In the genomic region with DNA sequence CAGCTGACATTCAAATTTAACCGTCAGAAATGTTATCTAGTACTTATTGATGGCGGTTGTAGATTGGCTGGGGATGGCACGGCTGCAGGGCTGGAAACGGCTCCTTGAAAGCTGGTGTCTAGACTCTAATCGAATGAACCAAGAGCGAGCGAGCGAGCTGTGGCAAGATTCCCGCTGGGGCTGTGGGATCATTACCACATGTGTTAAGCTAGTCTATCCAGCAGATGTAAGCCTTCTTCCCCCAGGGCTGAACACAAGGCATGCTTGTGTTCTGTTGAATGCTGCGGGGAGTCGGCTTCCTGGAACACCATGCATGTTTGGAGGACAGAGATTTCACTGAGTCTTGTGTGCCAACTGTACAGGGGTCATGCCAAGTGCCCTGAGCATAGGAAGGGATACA, we compare ENCODE assay signal across 15 mouse cellular contexts. TPM values are rescaled to one million over a fixed set of nuclear protein-coding genes. Genes with fewer than 3 reads are reported as not detected.
DNase-seq lines count a peak whose midpoint lies in the region; ATAC-seq and TF ChIP-seq lines count a peak whose summit lies in the region.
"Had no signal": no experiment of that assay in that cellular context is flagged by ENCODE, and none has a peak within 500 bp of the region (broad histone marks: within the 10 kb centered on the region; RNA-seq: fewer than 3 reads in every experiment).

No protein-coding gene starts in this region.

- no peaks in the 10 kb centered on the region for H3K36me3 ChIP-seq in lung, embryonic 16.5 days (ENCODE audit: control insufficient read depth, insufficient read depth, low read length)
- no peaks in the 10 kb centered on the region for H3K36me3 ChIP-seq in embryonic facial prominence, embryonic 15.5 days
- H3K36me3 ChIP-seq in limb, embryonic 13.5 days = no peaks in the 10 kb centered on the region
- H3K36me3 ChIP-seq in intestine, embryonic 15.5 days = no peaks in the 10 kb centered on the region
- no peaks in the 10 kb centered on the region for H3K36me3 ChIP-seq in liver, postnatal 0 days (replicated peaks; ENCODE audit: insufficient read depth, low read length)
- H3K36me3 ChIP-seq: G1E had no signal

- ATAC-seq in lung, embryonic 16.5 days (ENCODE audit: low read depth) = peak; percentile 26; the same call in 1 of the 2 replicates
- peak; percentile 70; the same call in 1 of the 2 replicates for ATAC-seq in embryonic facial prominence, embryonic 15.5 days (ENCODE audit: insufficient number of reproducible peaks, low FRiP score, low TSS enrichment, low read depth)
- ATAC-seq in limb, embryonic 13.5 days (ENCODE audit: low FRiP score, low read depth) = peak; percentile 59; the same call in 1 of the 2 replicates
- no peak for ATAC-seq in intestine, embryonic 15.5 days
- ATAC-seq in liver, postnatal 0 days = no peak

- no peak for TF ChIP-seq EP300 in liver, postnatal 0 days (IDR thresholded peaks at IDR 0.05; ENCODE audit: low read depth)

- no peak overlapping the region for H3K9ac ChIP-seq in lung, embryonic 16.5 days (ENCODE audit: low read length)
- H3K9ac ChIP-seq in embryonic facial prominence, embryonic 15.5 days = no peak overlapping the region
- no peak overlapping the region for H3K9ac ChIP-seq in limb, embryonic 13.5 days
- H3K9ac ChIP-seq in intestine, embryonic 15.5 days = no peak overlapping the region
- no peak overlapping the region for H3K9ac ChIP-seq in liver, postnatal 0 days (replicated peaks)

- 62% methylated on average over 11 of the region's 11 CpGs for WGBS in lung, embryonic 16.5 days
- 5% methylated on average over 11 of the region's 11 CpGs for WGBS in embryonic facial prominence, embryonic 15.5 days
- WGBS in limb, embryonic 13.5 days = 18% methylated on average over 11 of the region's 11 CpGs
- 77% methylated on average over 11 of the region's 11 CpGs for WGBS in intestine, embryonic 15.5 days
- 82% methylated on average over 11 of the region's 11 CpGs for WGBS in liver, postnatal 0 days (ENCODE audit: insufficient replicate concordance)

- no peaks in the 10 kb centered on the region for H3K27me3 ChIP-seq in lung, embryonic 16.5 days (ENCODE audit: control insufficient read depth, insufficient read depth, low read depth, low read length)
- peaks cover 14% of the 10 kb centered on the region; the same call in 1 of the 2 replicates for H3K27me3 ChIP-seq in embryonic facial prominence, embryonic 15.5 days
- peaks cover 20% of the 10 kb centered on the region for H3K27me3 ChIP-seq in limb, embryonic 13.5 days
- H3K27me3 ChIP-seq in intestine, embryonic 15.5 days (replicated peaks) = 0 out of 2 replicates have a peak, but pooled peaks cover 7% of the 10 kb centered on the region
- H3K27me3 ChIP-seq in liver, postnatal 0 days (ENCODE audit: insufficient read depth, low read length) = peaks cover 8% of the 10 kb centered on the region; the same call in 1 of the 2 replicates

- no peaks in the 10 kb centered on the region; the same call in 1 of the 2 replicates for H3K4me1 ChIP-seq in lung, embryonic 16.5 days (replicated peaks; ENCODE audit: control insufficient read depth, insufficient read depth, low read length)
- peaks cover 28% of the 10 kb centered on the region for H3K4me1 ChIP-seq in embryonic facial prominence, embryonic 15.5 days
- peaks cover 17% of the 10 kb centered on the region for H3K4me1 ChIP-seq in limb, embryonic 13.5 days
- no peaks in the 10 kb centered on the region for H3K4me1 ChIP-seq in intestine, embryonic 15.5 days (replicated peaks)
- no peaks in the 10 kb centered on the region for H3K4me1 ChIP-seq in liver, postnatal 0 days (ENCODE audit: insufficient read depth)

- H3K27ac ChIP-seq in lung, embryonic 16.5 days (ENCODE audit: low read length) = no peak overlapping the region
- H3K27ac ChIP-seq in embryonic facial prominence, embryonic 15.5 days (replicated peaks) = no peak overlapping the region
- H3K27ac ChIP-seq in limb, embryonic 13.5 days = 0 out of 2 replicates have a peak overlapping the region, but pooled peaks have one; percentile 0
- H3K27ac ChIP-seq in intestine, embryonic 15.5 days = no peak overlapping the region
- H3K27ac ChIP-seq in liver, postnatal 0 days (ENCODE audit: low read depth) = no peak overlapping the region
- no peak overlapping the region for H3K27ac ChIP-seq in left cerebral cortex, adult 2 months

- H3K9me3 ChIP-seq in lung, embryonic 16.5 days (ENCODE audit: control insufficient read depth, low read length) = no peaks in the 10 kb centered on the region
- H3K9me3 ChIP-seq in embryonic facial prominence, embryonic 15.5 days (replicated peaks) = no peaks in the 10 kb centered on the region
- no peaks in the 10 kb centered on the region for H3K9me3 ChIP-seq in limb, embryonic 13.5 days
- no peaks in the 10 kb centered on the region for H3K9me3 ChIP-seq in intestine, embryonic 15.5 days
- H3K9me3 ChIP-seq in liver, postnatal 0 days (ENCODE audit: low read length) = no peaks in the 10 kb centered on the region
- H3K9me3 ChIP-seq: G1E had no signal

- H3K4me2 ChIP-seq in lung, embryonic 16.5 days (ENCODE audit: low read depth, low read length) = no peak overlapping the region
- no peak overlapping the region for H3K4me2 ChIP-seq in embryonic facial prominence, embryonic 15.5 days (replicated peaks)
- no peak overlapping the region for H3K4me2 ChIP-seq in limb, embryonic 13.5 days (replicated peaks)
- no peak overlapping the region for H3K4me2 ChIP-seq in intestine, embryonic 15.5 days (replicated peaks)
- no peak overlapping the region for H3K4me2 ChIP-seq in liver, postnatal 0 days (ENCODE audit: low read depth, low read length)

- no peak for TF ChIP-seq CTCF in liver, postnatal 0 days (IDR thresholded peaks at IDR 0.05; ENCODE audit: low read depth)
- TF ChIP-seq CTCF in left cerebral cortex, adult 2 months (IDR thresholded peaks at IDR 0.05) = no peak

- intact Hi-C loops in left cerebral cortex, adult 2 months (cut with DNase I) = no loop called here

- no peak overlapping the region for H3K4me3 ChIP-seq in lung, embryonic 16.5 days (ENCODE audit: low read length)
- no peak overlapping the region for H3K4me3 ChIP-seq in embryonic facial prominence, embryonic 15.5 days (replicated peaks)
- H3K4me3 ChIP-seq in limb, embryonic 13.5 days = no peak overlapping the region
- H3K4me3 ChIP-seq in intestine, embryonic 15.5 days (replicated peaks) = no peak overlapping the region
- H3K4me3 ChIP-seq in liver, postnatal 0 days (ENCODE audit: low read depth, low read length) = no peak overlapping the region
- no peak overlapping the region for H3K4me3 ChIP-seq in left cerebral cortex, adult 2 months

- no peak for DNase-seq in lung, postnatal 25 days (ENCODE audit: low spot score)
- peak; percentile 17 for DNase-seq in brain, adult 2 months (ENCODE audit: low read depth, low spot score)
- no peak for DNase-seq in liver, postnatal 0 days
- DNase-seq in left cerebral cortex, adult 2 months (ENCODE audit: extremely low spot score in 1 of 2, low spot score in 2 of 2) = no peak
- DNase-seq: gastrocnemius, postnatal 36 days; kidney, adult 11 months had no signal

RNA-seq across cellular contexts. Expression of a gene that starts 18.6 kb away (rescaled TPM):
- 0.93 and 0.94 TPM in 2 replicates for polyA plus RNA-seq in lung, embryonic 16.5 days (2015; fragmentation: Nextera tagmentation; extraction: Ambion mirVana)
- polyA plus RNA-seq in embryonic facial prominence, embryonic 15.5 days (2015; fragmentation: Nextera tagmentation; extraction: Ambion mirVana) = 3.3 and 7.3 TPM in 2 replicates
- 0.34 and 0.37 TPM in 2 replicates for polyA plus RNA-seq in limb, embryonic 13.5 days (2015; fragmentation: Nextera tagmentation; extraction: Ambion mirVana)
- polyA plus RNA-seq in intestine, embryonic 15.5 days (2015; fragmentation: Nextera tagmentation; extraction: Ambion mirVana) = 0.60 and 0.61 TPM in 2 replicates
- polyA plus RNA-seq in liver, postnatal 0 days (2015; fragmentation: Nextera tagmentation; extraction: Ambion mirVana) = not detected in 2 replicates
- total RNA-seq in left cerebral cortex, adult 2 months (2021) = 100 to 1,000 TPM; 421 to 422 TPM
- total RNA-seq: common myeloid progenitor, adult 5-6 weeks had no signal
- polyA plus RNA-seq: G1E had no signal

RNA-seq across cellular contexts. Expression of a gene that starts 32.3 kb away (rescaled TPM):
- polyA plus RNA-seq in lung, embryonic 16.5 days (2015; fragmentation: Nextera tagmentation; extraction: Ambion mirVana) = not detected in 2 replicates
- not detected in 2 replicates for polyA plus RNA-seq in embryonic facial prominence, embryonic 15.5 days (2015; fragmentation: Nextera tagmentation; extraction: Ambion mirVana)
- not detected in 2 replicates for polyA plus RNA-seq in limb, embryonic 13.5 days (2015; fragmentation: Nextera tagmentation; extraction: Ambion mirVana)
- 0.11 TPM in 1 of 2 replicates, not detected in the other for polyA plus RNA-seq in intestine, embryonic 15.5 days (2015; fragmentation: Nextera tagmentation; extraction: Ambion mirVana)
- not detected in 2 replicates for polyA plus RNA-seq in liver, postnatal 0 days (2015; fragmentation: Nextera tagmentation; extraction: Ambion mirVana)
- total RNA-seq in left cerebral cortex, adult 2 months (2021) = under 1 TPM in 1 of 2 experiments, not detected in 1; 0.25 TPM
- total RNA-seq: common myeloid progenitor, adult 5-6 weeks; gastrocnemius, postnatal 36 days; left cerebral cortex, adult 18-20 months; megakaryocyte, adult 5-6 weeks had no signal
- polyA plus RNA-seq: G1E; stomach, embryonic 14.5 days had no signal

RNA-seq across cellular contexts. Expression of a gene that starts 44.0 kb away (rescaled TPM):
- 1.8 and 3.2 TPM in 2 replicates for polyA plus RNA-seq in lung, embryonic 16.5 days (2015; fragmentation: Nextera tagmentation; extraction: Ambion mirVana)
- 3.5 and 6.0 TPM in 2 replicates for polyA plus RNA-seq in embryonic facial prominence, embryonic 15.5 days (2015; fragmentation: Nextera tagmentation; extraction: Ambion mirVana)
- polyA plus RNA-seq in limb, embryonic 13.5 days (2015; fragmentation: Nextera tagmentation; extraction: Ambion mirVana) = 0.27 and 0.61 TPM in 2 replicates
- 0.65 and 1.1 TPM in 2 replicates for polyA plus RNA-seq in intestine, embryonic 15.5 days (2015; fragmentation: Nextera tagmentation; extraction: Ambion mirVana)
- polyA plus RNA-seq in liver, postnatal 0 days (2015; fragmentation: Nextera tagmentation; extraction: Ambion mirVana) = 0.14 TPM in 1 of 2 replicates, not detected in the other
- under 1 TPM; 0.59 to 0.79 TPM for total RNA-seq in left cerebral cortex, adult 2 months (2021)
- total RNA-seq: common myeloid progenitor, adult 5-6 weeks; gastrocnemius, postnatal 36 days; megakaryocyte, adult 5-6 weeks had no signal
- polyA plus RNA-seq: G1E had no signal

RNA-seq across cellular contexts. Expression of a gene that starts 54.6 kb away (rescaled TPM):
- polyA plus RNA-seq in lung, embryonic 16.5 days (2015; fragmentation: Nextera tagmentation; extraction: Ambion mirVana) = not detected in 2 replicates
- not detected in 2 replicates for polyA plus RNA-seq in embryonic facial prominence, embryonic 15.5 days (2015; fragmentation: Nextera tagmentation; extraction: Ambion mirVana)
- not detected in 2 replicates for polyA plus RNA-seq in limb, embryonic 13.5 days (2015; fragmentation: Nextera tagmentation; extraction: Ambion mirVana)
- not detected in 2 replicates for polyA plus RNA-seq in intestine, embryonic 15.5 days (2015; fragmentation: Nextera tagmentation; extraction: Ambion mirVana)
- polyA plus RNA-seq in liver, postnatal 0 days (2015; fragmentation: Nextera tagmentation; extraction: Ambion mirVana) = not detected in 2 replicates
- total RNA-seq in left cerebral cortex, adult 2 months (2021) = under 1 TPM; 0.61 to 0.70 TPM
- total RNA-seq: common myeloid progenitor, adult 5-6 weeks; G1E; gastrocnemius, postnatal 36 days; megakaryocyte, adult 5-6 weeks had no signal
- polyA plus RNA-seq: G1E; stomach, embryonic 14.5 days had no signal

Comparison
In these comparisons a context has a peak if more than half of its experiments do, and no peak if none do; other contexts are left out.
1. ATAC-seq: peak in lung, embryonic 16.5 days (single experiment), embryonic facial prominence, embryonic 15.5 days (single experiment) and limb, embryonic 13.5 days (single experiment); none in intestine, embryonic 15.5 days (single experiment) and liver, postnatal 0 days (single experiment).